Mouse (Mus musculus): ENCODE data around the gene 2310022A10Rik. TPM values are rescaled to one million over a fixed set of nuclear protein-coding genes. Genes with fewer than 3 reads are reported as not detected.
"Not testable (repeated sequence)": the region's sequence is repeated elsewhere in the genome, so short reads cannot be mapped to it uniquely, and the experiment has no call there.

Gene 2310022A10Rik
- total and polyA plus RNA-seq, 3 experiments: 7.2 to 30.7 (median 7.8) TPM

GRCm38 (mm10) chr7:27627707-27628106 is 74.7 kb downstream of the 2310022A10Rik start:
- H3K9me3 ChIP-seq (replicated peaks; ENCODE audit: low read length): no peaks in the 10 kb centered on the region
- DNase-seq (ENCODE audit: extremely low read depth): no peak
- TF ChIP-seq NRF1 (IDR thresholded peaks at IDR 0.05; ENCODE audit: low read depth, low read length): no peak
- TF ChIP-seq E2F4 (IDR thresholded peaks at IDR 0.05; ENCODE audit: insufficient replicate concordance, low read depth, low read length): no peak
- no peak for TF ChIP-seq NELFE (IDR thresholded peaks at IDR 0.05; ENCODE audit: low read depth, low read length)
- no peak for TF ChIP-seq MEF2A (IDR thresholded peaks at IDR 0.05; ENCODE audit: borderline replicate concordance, low read depth, low read length)
- no peak for TF ChIP-seq TBP (conservative IDR thresholded peaks at IDR 0.05; ENCODE audit: low read depth, low read length)
- no peak for TF ChIP-seq CTCF (conservative IDR thresholded peaks at IDR 0.05 in 1 of 2, IDR thresholded peaks at IDR 0.05 in 1 of 2; ENCODE audit: low read depth in 2 of 2, low read length in 2 of 2)
- no peak for TF ChIP-seq CHD2 (IDR thresholded peaks at IDR 0.05; ENCODE audit: low read length)
- TF ChIP-seq EP300 (IDR thresholded peaks at IDR 0.05; ENCODE audit: low read length): no peak
- no peak for TF ChIP-seq RAD21 (IDR thresholded peaks at IDR 0.05; ENCODE audit: low read depth, low read length)
- no peak for TF ChIP-seq MYC (IDR thresholded peaks at IDR 0.05; ENCODE audit: low read depth, low read length)
- no peak for TF ChIP-seq SMC3 (IDR thresholded peaks at IDR 0.05; ENCODE audit: low read depth, low read length)
- TF ChIP-seq ZKSCAN1 (IDR thresholded peaks at IDR 0.05; ENCODE audit: borderline replicate concordance, low read depth, low read length): no peak
- H3K79me2 ChIP-seq (replicated peaks; ENCODE audit: control insufficient read depth, extremely low read depth, insufficient read depth, poor library complexity, severe bottlenecking): no peaks in the 10 kb centered on the region
- no peaks in the 10 kb centered on the region for H3K27me3 ChIP-seq (replicated peaks)
- in situ Hi-C loops (cut with MboI; ENCODE audit: low pct_ligation_motif_present, low pct_unique_long_range_greater_than_20kb, low sequenced_read_pairs): no loop called here
- peaks cover 52 to 93% of the 10 kb centered on the region in 2 experiments for H3K36me3 ChIP-seq (replicated peaks in 1 of 2; ENCODE audit: control insufficient read depth in 1 of 2, insufficient read depth in 1 of 2, low read length in 1 of 2)
- H3K27ac ChIP-seq (ENCODE audit: insufficient read depth, low read depth): no peak overlapping the region
- H3K4me2 ChIP-seq (ENCODE audit: insufficient read depth, low read depth, poor library complexity, severe bottlenecking): no peak overlapping the region
- no peak overlapping the region for H3K9ac ChIP-seq (ENCODE audit: insufficient read depth, low read depth)
- dilution Hi-C loops (cut with MboI; ENCODE audit: extremely low pct_ligation_motif_present, extremely low pct_unique_long_range_greater_than_20kb, low sequenced_read_pairs): no loop called here
- no peak overlapping the region for H3K4me3 ChIP-seq (replicated peaks in 1 of 3; ENCODE audit: low read depth in 2 of 3, low read length in 2 of 3, poor library complexity in 1 of 3)
- H3K4me1 ChIP-seq (ENCODE audit: control insufficient read depth in 1 of 2, insufficient read depth in 2 of 2): no peaks in the 10 kb centered on the region

GRCm38 (mm10) chr7:27628190-27628589 is 75.2 kb downstream of the 2310022A10Rik start:
- in situ Hi-C loops (cut with MboI; ENCODE audit: low pct_ligation_motif_present, low pct_unique_long_range_greater_than_20kb, low sequenced_read_pairs): no loop called here
- Histone ChIP-seq H3K4me1 (ENCODE audit: control insufficient read depth in 1 of 2, insufficient read depth in 2 of 2) (no peaks in the 10 kb centered on the region), H3K79me2 (replicated peaks; ENCODE audit: control insufficient read depth, extremely low read depth, insufficient read depth, poor library complexity, severe bottlenecking) (no peaks in the 10 kb centered on the region), H3K27ac (ENCODE audit: insufficient read depth, low read depth) (no peak overlapping the region), H3K27me3 (replicated peaks) (no peaks in the 10 kb centered on the region), H3K4me3 (replicated peaks in 1 of 3; ENCODE audit: low read depth in 2 of 3, low read length in 2 of 3, poor library complexity in 1 of 3) (no peak overlapping the region), H3K9me3 (replicated peaks; ENCODE audit: low read length) (no peaks in the 10 kb centered on the region), H3K4me2 (ENCODE audit: insufficient read depth, low read depth, poor library complexity, severe bottlenecking) (no peak overlapping the region), H3K9ac (ENCODE audit: insufficient read depth, low read depth) (no peak overlapping the region), H3K36me3 (replicated peaks in 1 of 2; ENCODE audit: control insufficient read depth in 1 of 2, insufficient read depth in 1 of 2, low read length in 1 of 2) (peaks cover 57 to 94% of the 10 kb centered on the region in 2 experiments)
- no peak for DNase-seq (ENCODE audit: extremely low read depth)
- dilution Hi-C loops (cut with MboI; ENCODE audit: extremely low pct_ligation_motif_present, extremely low pct_unique_long_range_greater_than_20kb, low sequenced_read_pairs): no loop called here
- no peak for TF ChIP-seq ZMIZ1 (IDR thresholded peaks at IDR 0.05; ENCODE audit: low read depth, low read length)
- no peak for TF ChIP-seq MXI1 (IDR thresholded peaks at IDR 0.05; ENCODE audit: low read depth, low read length)
- no peak for TF ChIP-seq SIN3A (IDR thresholded peaks at IDR 0.05; ENCODE audit: low read length)
- TF ChIP-seq ZNF384 (IDR thresholded peaks at IDR 0.05; ENCODE audit: low read depth, low read length): no peak
- no peak for TF ChIP-seq TBP (conservative IDR thresholded peaks at IDR 0.05; ENCODE audit: low read depth, low read length)
- TF ChIP-seq USF2 (conservative IDR thresholded peaks at IDR 0.05; ENCODE audit: low read depth, low read length): no peak
- no peak for TF ChIP-seq ETS1 (conservative IDR thresholded peaks at IDR 0.05; ENCODE audit: low read depth, low read length)
- no peak for TF ChIP-seq MAFK (IDR thresholded peaks at IDR 0.05; ENCODE audit: insufficient replicate concordance, low read length)

GRCm38 (mm10) chr7:27628816-27629215 is 75.8 kb downstream of the 2310022A10Rik start:
- H3K4me2 ChIP-seq (ENCODE audit: insufficient read depth, low read depth, poor library complexity, severe bottlenecking); H3K9me3 ChIP-seq (replicated peaks; ENCODE audit: low read length); H3K27ac ChIP-seq (ENCODE audit: insufficient read depth, low read depth); H3K27me3 ChIP-seq (replicated peaks); H3K79me2 ChIP-seq (replicated peaks; ENCODE audit: control insufficient read depth, extremely low read depth, insufficient read depth, poor library complexity, severe bottlenecking); H3K9ac ChIP-seq (ENCODE audit: insufficient read depth, low read depth); DNase-seq (ENCODE audit: extremely low read depth); H3K4me1 ChIP-seq (ENCODE audit: control insufficient read depth in 1 of 2, insufficient read depth in 2 of 2); dilution Hi-C loops (cut with MboI; ENCODE audit: extremely low pct_ligation_motif_present, extremely low pct_unique_long_range_greater_than_20kb, low sequenced_read_pairs); in situ Hi-C loops (cut with MboI; ENCODE audit: low pct_ligation_motif_present, low pct_unique_long_range_greater_than_20kb, low sequenced_read_pairs); H3K4me3 ChIP-seq (replicated peaks in 1 of 3; ENCODE audit: low read depth in 2 of 3, low read length in 2 of 3, poor library complexity in 1 of 3): not testable (repeated sequence)
- H3K36me3 ChIP-seq (replicated peaks in 1 of 2; ENCODE audit: control insufficient read depth in 1 of 2, insufficient read depth in 1 of 2, low read length in 1 of 2): peaks cover 61 to 92% of the 10 kb centered on the region in 2 experiments

All from CH12.LX (cell line).